Mouse (Mus musculus) bone marrow, adult 2 months (tissue): ENCODE measurements around the gene Gna14.

Experiments
- CTCF ChIP-seq: fragments of 200-500 bp; IDR thresholded peaks from 2 replicates; pipeline ENCODE4 v1.5.1; 2011; ENCODE audit warnings: low read length, control low read depth; ENCODE audit not compliant: control insufficient read depth, insufficient read depth
- POLR2A ChIP-seq: fragments of 200-500 bp; IDR thresholded peaks from 2 replicates; pipeline ENCODE4 v1.6.1; 2011; ENCODE audit warnings: low read depth, mild to moderate bottlenecking, control low read depth, low read length, borderline replicate concordance; ENCODE audit not compliant: control insufficient read depth

DNA sequence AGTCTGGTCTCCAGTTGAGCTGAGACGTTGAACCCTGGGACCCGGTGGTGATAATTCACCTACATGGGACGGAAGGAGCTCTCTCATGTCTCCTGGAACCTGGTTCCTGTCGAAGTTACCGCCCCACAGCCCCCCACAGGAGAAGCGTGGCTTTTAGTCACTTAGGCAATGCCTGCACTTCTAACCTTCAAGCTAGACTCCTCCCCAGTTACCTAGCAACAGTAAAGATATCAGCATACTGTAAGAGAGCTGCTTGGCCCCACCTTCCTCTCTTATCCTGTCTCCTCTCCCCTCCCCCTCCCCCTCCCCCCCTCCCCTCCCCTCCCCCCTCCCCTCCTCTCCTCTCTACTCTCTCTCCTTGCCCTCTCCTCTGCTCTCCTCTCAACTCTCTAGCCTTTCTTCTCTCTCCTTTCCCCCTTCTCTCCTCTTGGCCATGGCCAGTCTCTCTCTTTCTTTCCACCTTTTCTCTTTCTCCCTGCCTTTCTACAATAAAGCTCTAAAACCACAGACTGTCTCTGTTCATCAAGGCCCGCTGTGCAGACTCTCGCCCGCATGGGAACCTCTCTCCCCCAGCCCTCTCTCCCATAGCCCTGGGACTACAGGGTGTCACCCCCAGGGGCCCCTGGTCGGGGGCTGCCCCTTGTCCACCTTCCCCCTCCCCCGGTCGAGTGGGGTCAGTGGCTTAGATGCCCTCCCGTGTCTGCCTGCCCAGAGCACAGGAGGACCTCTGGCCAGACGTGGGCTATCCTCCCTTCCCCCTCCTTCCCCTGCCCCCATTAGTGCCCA, 190.2 kb downstream of the Gna14 start:
- TF ChIP-seq POLR2A, result no peak
- no peak for TF ChIP-seq CTCF
